Mouse (Mus musculus) lung, postnatal 25 days (tissue): ENCODE results near the gene Sema6d.

Experiments
- DNase-seq: peaks from one replicate; pipeline ENCODE4 v3.0.0; 2022; ENCODE audit warnings: low spot score

Gene Sema6d

GRCm38 (mm10) chr2:124089813-124090230 is at the start of gene Sema6d:
Gene Sema6d (plus strand): TSS chr2:124089969.
- DNase-seq: no peak

GRCm38 (mm10) chr2:124059910-124060309 is 29.9 kb upstream of the Sema6d start:
- DNase-seq: no peak

GRCm38 (mm10) chr2:124068380-124068779 is 21.4 kb upstream of the Sema6d start:
- no peak for DNase-seq

- no peak for DNase-seq
Measured at GRCm38 (mm10) chr2:124070664-124071063, 19.1 kb upstream of the Sema6d start.

- DNase-seq: no peak
Measured at GRCm38 (mm10) chr2:124071380-124071779, 18.4 kb upstream of the Sema6d start.

GRCm38 (mm10) chr2:124090231-124091141 is 717 bp downstream of the Sema6d start:
- DNase-seq: no peak

- DNase-seq: no peak
Measured at GRCm38 (mm10) chr2:124099697-124100096, 9.9 kb downstream of the Sema6d start.

GRCm38 (mm10) chr2:124100486-124101200 is 10.9 kb downstream of the Sema6d start:
- DNase-seq: peak; percentile 49

GRCm38 (mm10) chr2:124101201-124101517 is 11.4 kb downstream of the Sema6d start:
- no peak for DNase-seq

GRCm38 (mm10) chr2:124101580-124101979 is 11.8 kb downstream of the Sema6d start:
- DNase-seq: no peak

- DNase-seq: no peak
Measured at GRCm38 (mm10) chr2:124103277-124103676, 13.5 kb downstream of the Sema6d start.

GRCm38 (mm10) chr2:124118469-124119243 is 28.9 kb downstream of the Sema6d start:
- peak; percentile 43 for DNase-seq

- DNase-seq: no peak
Measured at GRCm38 (mm10) chr2:124120355-124120754, 30.6 kb downstream of the Sema6d start.

- DNase-seq: no peak
Measured at GRCm38 (mm10) chr2:124121539-124121938, 31.8 kb downstream of the Sema6d start.

- no peak for DNase-seq
Measured at GRCm38 (mm10) chr2:124125504-124125903, 35.7 kb downstream of the Sema6d start.

- no peak for DNase-seq
Measured at GRCm38 (mm10) chr2:124126853-124127252, 37.1 kb downstream of the Sema6d start.

GRCm38 (mm10) chr2:124130876-124131275 is 41.1 kb downstream of the Sema6d start:
- no peak for DNase-seq

GRCm38 (mm10) chr2:124141510-124142044 is 51.8 kb downstream of the Sema6d start:
- no peak for DNase-seq

- no peak for DNase-seq
Measured at GRCm38 (mm10) chr2:124145528-124145927, 55.8 kb downstream of the Sema6d start.

GRCm38 (mm10) chr2:124158158-124158557 is 68.4 kb downstream of the Sema6d start:
- no peak for DNase-seq

- no peak for DNase-seq
Measured at GRCm38 (mm10) chr2:124162001-124162599, 72.3 kb downstream of the Sema6d start.

GRCm38 (mm10) chr2:124168411-124168810 is 78.6 kb downstream of the Sema6d start:
- no peak for DNase-seq
